Mouse (Mus musculus) stomach, embryonic 14.5 days (tissue): ENCODE results near the gene Gm11037. TPM values are rescaled to one million over a fixed set of nuclear protein-coding genes. Genes with fewer than 3 reads are reported as not detected.

Experiments used
- ATAC-seq: fragments of 200-750 bp; cut with Nextera tagmentation; 2 replicates; pipeline ENCODE4 v1.8.0; 2017; ENCODE audit warnings: low read depth, moderate TSS enrichment; ENCODE audit not compliant: insufficient number of reproducible peaks, insufficient read depth, low FRiP score
- H3K27ac ChIP-seq: fragments of 300-500 bp; sonication (generic); 2 replicates; pipeline ENCODE4 v1.5.1; 2014; ENCODE audit warnings: mild to moderate bottlenecking, low read length, moderate library complexity, mixed read lengths
- H3K27me3 ChIP-seq: fragments of 300-500 bp; sonication (generic); 2 replicates; pipeline ENCODE4 v1.6.1; 2014; ENCODE audit warnings: low read length, control low read depth, mixed read lengths; ENCODE audit not compliant: control insufficient read depth, insufficient read depth
- H3K36me3 ChIP-seq: fragments of 300-500 bp; sonication (generic); 2 replicates; pipeline ENCODE4 v1.6.1; 2014; ENCODE audit warnings: mild to moderate bottlenecking, control low read depth, low read length, moderate library complexity, mixed read lengths; ENCODE audit not compliant: control insufficient read depth, insufficient read depth
- H3K4me1 ChIP-seq: fragments of 300-500 bp; sonication (generic); 2 replicates; pipeline ENCODE4 v1.6.1; 2014; ENCODE audit warnings: low read length, control low read depth, mixed read lengths; ENCODE audit not compliant: control insufficient read depth, insufficient read depth
- H3K4me2 ChIP-seq: fragments of 300-500 bp; sonication (generic); replicated peaks from 2 replicates; pipeline ENCODE4 v1.6.1; 2014; ENCODE audit warnings: low read depth, low read length, control low read depth
- H3K4me3 ChIP-seq: fragments of 300-500 bp; sonication (generic); 2 replicates; pipeline ENCODE4 v1.5.1; 2014; ENCODE audit warnings: low read depth, low read length, control low read depth
- H3K9ac ChIP-seq: fragments of 300-500 bp; sonication (generic); replicated peaks from 2 replicates; pipeline ENCODE4 v1.6.1; 2014; ENCODE audit warnings: low read depth, mild to moderate bottlenecking, control low read depth, low read length, moderate library complexity, mixed read lengths
- H3K9me3 ChIP-seq: fragments of 300-500 bp; sonication (generic); 2 replicates; pipeline ENCODE4 v1.6.1; 2016; ENCODE audit warnings: low read depth, low read length, control low read depth; ENCODE audit not compliant: control insufficient read depth
- WGBS: fragments of 180-500 bp; shearing (Covaris S2); extraction: QIAGEN DNeasy Blood & Tissue Kit; methylation state at CpG from one replicate; pipeline ENCODE4 v1.1.7; 2014; 5-methylcytosine and 5-hydroxymethylcytosine counted together
- polyA plus RNA-seq: library from polyadenylated mRNA; unstranded; fragments of >200 nt; fragmentation: Nextera tagmentation; extraction: Ambion mirVana; gene quantifications from 2 replicates; pipeline ENCODE4 v1.2.1, GENCODE M21; 2014

Gm11037 gene
- polyA plus RNA-seq, 1 experiment from 2014 or later, result not detected

GRCm38 (mm10) chr2:131175286-131175944 is 42.1 kb downstream of the Gm11037 start:
- no peaks in the 10 kb centered on the region for H3K9me3 ChIP-seq
- H3K4me2 ChIP-seq, result peak overlapping the region; percentile 97; the same call in 1 of the 2 replicates
- H3K36me3 ChIP-seq, result peaks cover 6% of the 10 kb centered on the region
- no peak overlapping the region for H3K9ac ChIP-seq
- H3K4me1 ChIP-seq, result peaks cover 36% of the 10 kb centered on the region
- ATAC-seq, result no peak
- H3K27me3 ChIP-seq, result peaks cover 17% of the 10 kb centered on the region; the same call in 1 of the 2 replicates
- H3K27ac ChIP-seq, result peak overlapping the region; percentile 76
- WGBS, result 72% methylated on average over 3 of the region's 3 CpGs
- no peak overlapping the region for H3K4me3 ChIP-seq

- 91% methylated on average over 1 of the region's 1 CpGs for WGBS
- Histone ChIP-seq H3K9ac (no peak overlapping the region), H3K4me1 (peaks cover 36% of the 10 kb centered on the region), H3K4me2 (peak overlapping the region; percentile 97), H3K4me3 (no peak overlapping the region), H3K27ac (peak overlapping the region; percentile 76), H3K27me3 (peaks cover 12% of the 10 kb centered on the region; the same call in 1 of the 2 replicates), H3K9me3 (no peaks in the 10 kb centered on the region), H3K36me3 (peaks cover 6% of the 10 kb centered on the region)
- ATAC-seq, result no peak
Observed at GRCm38 (mm10) chr2:131175945-131176309, 42.6 kb downstream of the Gm11037 start.

DNA sequence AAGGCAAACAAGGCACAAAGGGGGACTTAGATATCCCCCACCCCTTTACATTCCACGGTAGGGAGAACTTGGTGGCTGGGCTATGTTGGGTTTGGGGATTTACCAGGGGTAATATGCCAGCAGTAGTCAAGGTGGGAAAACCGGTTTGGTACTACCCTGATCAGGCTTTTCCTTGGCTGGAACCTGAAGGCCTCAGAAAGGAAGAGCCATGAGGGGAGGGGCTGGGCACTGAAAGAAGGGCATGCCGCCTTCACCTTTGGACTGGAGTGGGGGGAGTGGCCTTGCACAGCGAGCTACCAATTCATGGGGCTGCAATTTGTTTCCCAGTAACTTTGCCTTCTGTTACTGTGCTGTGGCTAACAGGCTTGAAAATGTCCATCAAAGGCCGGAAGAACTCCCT is 43.2 kb downstream of the Gm11037 start:
- H3K4me3 ChIP-seq, result no peak overlapping the region
- H3K9me3 ChIP-seq, result no peaks in the 10 kb centered on the region
- WGBS, result 57% methylated on average over 5 of the region's 5 CpGs
- ATAC-seq, result peak; percentile 49
- H3K9ac ChIP-seq, result no peak overlapping the region
- peaks cover 6% of the 10 kb centered on the region for H3K36me3 ChIP-seq
- 0 out of 2 replicates have a peak, but pooled peaks cover 7% of the 10 kb centered on the region for H3K27me3 ChIP-seq
- H3K27ac ChIP-seq, result peak overlapping the region; percentile 82
- H3K4me1 ChIP-seq, result peaks cover 36% of the 10 kb centered on the region
- peak overlapping the region; percentile 97 for H3K4me2 ChIP-seq

DNA sequence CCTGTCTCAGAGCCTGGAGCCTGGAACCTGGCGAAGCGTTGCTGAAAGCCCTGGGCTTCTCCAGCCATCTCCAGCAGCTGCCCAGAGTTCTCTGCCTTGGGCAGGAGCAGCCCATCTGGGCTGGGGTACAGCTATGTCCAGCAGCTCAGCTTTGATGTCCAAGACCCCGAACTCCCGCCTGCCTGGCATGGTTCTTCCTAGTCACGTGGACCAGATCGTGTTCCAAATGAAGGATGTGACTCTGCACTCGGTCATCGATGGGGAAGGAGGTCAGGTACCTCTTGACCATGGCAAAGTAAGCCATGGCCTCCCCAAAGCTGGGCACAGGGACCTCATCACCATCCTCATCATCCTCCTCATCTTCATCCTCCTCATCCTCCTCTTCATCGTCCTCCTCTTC is 44.6 kb downstream of the Gm11037 start:
- Histone ChIP-seq H3K36me3 (peaks cover 6% of the 10 kb centered on the region), H3K4me2 (peak overlapping the region; percentile 97), H3K4me1 (peaks cover 36% of the 10 kb centered on the region), H3K4me3 (peak overlapping the region; percentile 86), H3K27me3 (no peaks in the 10 kb centered on the region), H3K9ac (peak overlapping the region; percentile 93; the same call in 1 of the 2 replicates), H3K9me3 (no peaks in the 10 kb centered on the region), H3K27ac (peak overlapping the region; percentile 82)
- ATAC-seq, result no peak
- 78% methylated on average over 9 of the region's 9 CpGs for WGBS

- Histone ChIP-seq H3K4me2 (peak overlapping the region; percentile 97), H3K36me3 (peaks cover 6% of the 10 kb centered on the region), H3K27me3 (no peaks in the 10 kb centered on the region), H3K27ac (peak overlapping the region; percentile 92; the same call in 1 of the 2 replicates), H3K9ac (peak overlapping the region; percentile 93), H3K4me3 (peak overlapping the region; percentile 86), H3K9me3 (no peaks in the 10 kb centered on the region), H3K4me1 (peaks cover 36% of the 10 kb centered on the region)
- 22% methylated on average over 26 of the region's 26 CpGs for WGBS
- no peak for ATAC-seq
Observed at GRCm38 (mm10) chr2:131178828-131179245, 45.5 kb downstream of the Gm11037 start.

GRCm38 (mm10) chr2:131179246-131179886 is 46.1 kb downstream of the Gm11037 start:
- Histone ChIP-seq H3K4me1 (peaks cover 30% of the 10 kb centered on the region), H3K36me3 (peaks cover 6% of the 10 kb centered on the region), H3K4me3 (peak overlapping the region; percentile 86), H3K27ac (peak overlapping the region; percentile 92), H3K9ac (peak overlapping the region; percentile 93), H3K4me2 (peak overlapping the region; percentile 97), H3K27me3 (no peaks in the 10 kb centered on the region), H3K9me3 (no peaks in the 10 kb centered on the region)
- peak; percentile 30 for ATAC-seq
- WGBS, result under 1% methylated on average over 67 of the region's 67 CpGs

DNA sequence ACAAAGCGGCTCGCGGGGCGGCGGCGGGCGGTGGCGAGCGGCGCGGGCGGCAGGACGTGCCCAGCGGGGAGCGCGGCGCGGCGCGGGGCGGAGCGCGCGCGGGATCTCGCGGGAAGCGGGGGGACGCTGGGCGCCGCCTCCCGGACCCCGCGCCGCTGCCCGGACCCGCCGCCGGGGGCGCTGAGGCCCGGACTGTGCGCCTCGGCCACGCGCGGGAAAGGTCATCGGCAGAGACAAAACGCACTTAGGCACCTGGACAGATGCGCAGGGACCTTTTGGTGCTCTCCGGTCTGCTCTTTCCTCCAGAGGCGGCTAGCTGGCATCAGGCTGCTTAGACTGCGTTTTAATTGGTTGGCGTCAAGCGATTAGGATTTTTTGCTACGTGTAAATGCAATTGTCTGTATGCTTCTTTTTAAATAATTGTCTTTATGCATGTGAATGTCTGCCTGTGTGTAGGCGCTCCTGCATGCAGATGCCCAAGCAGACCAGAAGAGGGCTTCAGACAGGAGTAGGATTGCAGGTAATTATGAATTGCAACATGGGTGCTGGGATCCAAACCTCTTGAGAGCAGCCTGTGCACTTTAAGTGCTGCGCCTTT is 46.8 kb downstream of the Gm11037 start, which contains the start of gene Cenpb:
TSS of gene Cenpb (minus strand) at position 78 of the 598 bp plus-strand sequence.
- H3K4me3 ChIP-seq, result peak within 1 kb of the TSS; percentile 86
- peaks cover 29% of the 10 kb centered on the region for H3K4me1 ChIP-seq
- ATAC-seq, result peak; percentile 76
- peak within 1 kb of the TSS; percentile 93 for H3K9ac ChIP-seq
- H3K9me3 ChIP-seq, result no peaks in the 10 kb centered on the region
- no peaks in the 10 kb centered on the region for H3K27me3 ChIP-seq
- peak within 1 kb of the TSS; percentile 92 for H3K27ac ChIP-seq
- WGBS, result 4% methylated on average over 37 of the region's 57 CpGs
- peak within 1 kb of the TSS; percentile 97 for H3K4me2 ChIP-seq
- H3K36me3 ChIP-seq, result peaks cover 6% of the 10 kb centered on the region
